Mouse (Mus musculus): ENCODE measurements around the gene Rbm7. TPM values are rescaled to one million over a fixed set of nuclear protein-coding genes. Genes with fewer than 3 reads are reported as not detected.

Rbm7 gene
- polyA plus RNA-seq, 1 experiment = 63.6 TPM

DNA sequence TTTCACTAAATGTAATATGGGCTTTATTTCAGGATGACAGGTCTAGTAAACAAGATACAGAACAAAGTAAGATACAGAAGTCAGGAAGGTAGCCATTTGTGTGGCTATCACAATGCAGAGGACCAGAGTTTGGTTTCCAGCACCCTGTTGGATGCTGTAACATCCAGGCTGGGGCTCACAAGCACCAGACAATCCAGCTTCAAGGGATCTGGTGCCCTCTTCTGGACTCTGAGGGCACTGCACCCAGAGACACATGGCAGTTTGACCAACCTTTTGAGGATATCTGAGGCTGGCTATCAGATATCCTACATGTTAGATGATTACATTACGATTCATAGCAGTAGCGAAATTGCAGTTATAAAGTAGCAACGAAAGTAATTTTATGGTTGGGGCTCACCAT, 29.4 kb downstream of the Rbm7 start:
- no peak overlapping the region for H3K4me3 ChIP-seq (ENCODE audit: insufficient read depth, low read depth, low read length)
- H3K27ac ChIP-seq (replicated peaks; ENCODE audit: low read depth, low read length) = no peak overlapping the region
- H3K4me1 ChIP-seq (ENCODE audit: control insufficient read depth, insufficient read depth, insufficient read length, low read length) = no peaks in the 10 kb centered on the region

DNA sequence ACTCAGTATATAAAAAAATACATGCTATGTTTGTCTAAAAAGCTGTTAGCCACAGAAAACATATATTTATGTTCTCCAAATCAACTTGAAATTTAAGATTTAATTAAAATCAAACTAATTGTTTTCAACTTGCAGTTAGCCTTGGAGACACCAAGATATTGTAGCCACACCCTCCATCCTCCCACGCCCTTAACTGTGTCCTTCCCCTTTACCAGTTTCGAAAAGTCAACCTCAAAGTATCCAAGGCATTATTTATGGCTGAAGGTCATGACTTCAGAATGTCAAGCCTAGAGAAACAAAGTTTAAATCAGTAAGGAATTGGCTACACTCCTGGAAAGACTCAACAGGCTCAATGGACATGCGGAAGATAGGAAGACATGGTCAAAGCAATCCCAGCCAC, 33.6 kb downstream of the Rbm7 start:
- Histone ChIP-seq H3K4me1 (ENCODE audit: control insufficient read depth, insufficient read depth, insufficient read length, low read length) (no peaks in the 10 kb centered on the region), H3K27ac (replicated peaks; ENCODE audit: low read depth, low read length) (no peak overlapping the region), H3K4me3 (ENCODE audit: insufficient read depth, low read depth, low read length) (no peak overlapping the region)

GRCm38 (mm10) chr9:48460720-48461119, 34.4 kb downstream of the Rbm7 start:
- H3K27ac ChIP-seq (replicated peaks; ENCODE audit: low read depth, low read length) = no peak overlapping the region
- H3K4me1 ChIP-seq (ENCODE audit: control insufficient read depth, insufficient read depth, insufficient read length, low read length) = no peaks in the 10 kb centered on the region
- H3K4me3 ChIP-seq (ENCODE audit: insufficient read depth, low read depth, low read length) = no peak overlapping the region

GRCm38 (mm10) chr9:48459391-48459790, 35.7 kb downstream of the Rbm7 start:
- Histone ChIP-seq H3K4me3 (ENCODE audit: insufficient read depth, low read depth, low read length) (no peak overlapping the region), H3K4me1 (ENCODE audit: control insufficient read depth, insufficient read depth, insufficient read length, low read length) (no peaks in the 10 kb centered on the region), H3K27ac (replicated peaks; ENCODE audit: low read depth, low read length) (no peak overlapping the region)

- Histone ChIP-seq H3K27ac (replicated peaks; ENCODE audit: low read depth, low read length) (no peak overlapping the region), H3K4me3 (ENCODE audit: insufficient read depth, low read depth, low read length) (no peak overlapping the region), H3K4me1 (ENCODE audit: control insufficient read depth, insufficient read depth, insufficient read length, low read length) (no peaks in the 10 kb centered on the region)
Observed at GRCm38 (mm10) chr9:48458879-48459278, 36.2 kb downstream of the Rbm7 start.

- no peak overlapping the region for H3K27ac ChIP-seq (replicated peaks; ENCODE audit: low read depth, low read length)
- no peaks in the 10 kb centered on the region for H3K4me1 ChIP-seq (ENCODE audit: control insufficient read depth, insufficient read depth, insufficient read length, low read length)
- H3K4me3 ChIP-seq (ENCODE audit: insufficient read depth, low read depth, low read length) = no peak overlapping the region
Observed at GRCm38 (mm10) chr9:48455961-48456360, 39.1 kb downstream of the Rbm7 start.

DNA sequence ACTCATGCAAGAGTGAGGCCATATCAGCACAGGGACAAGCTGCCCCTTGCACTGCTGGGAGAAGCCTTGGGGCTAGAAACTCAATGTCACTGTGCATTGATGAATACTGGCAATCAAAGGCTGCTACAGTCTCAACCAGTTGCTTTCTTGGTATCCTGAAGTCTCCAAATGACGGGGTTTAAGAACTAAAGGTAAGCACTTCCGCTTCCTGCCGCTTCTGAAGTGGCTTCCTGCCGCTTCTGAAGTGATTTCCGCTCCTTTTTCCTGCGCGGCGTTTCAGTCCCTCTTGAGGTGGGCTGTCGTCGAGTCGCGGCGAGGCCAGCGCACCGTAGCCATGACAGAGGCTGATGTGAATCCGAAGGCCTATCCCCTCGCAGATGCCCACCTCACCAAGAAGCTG, 45.0 kb downstream of the Rbm7 start:
- Histone ChIP-seq H3K4me3 (ENCODE audit: insufficient read depth, low read depth, low read length) (no peak overlapping the region), H3K4me1 (ENCODE audit: control insufficient read depth, insufficient read depth, insufficient read length, low read length) (no peaks in the 10 kb centered on the region), H3K27ac (replicated peaks; ENCODE audit: low read depth, low read length) (no peak overlapping the region)

DNA sequence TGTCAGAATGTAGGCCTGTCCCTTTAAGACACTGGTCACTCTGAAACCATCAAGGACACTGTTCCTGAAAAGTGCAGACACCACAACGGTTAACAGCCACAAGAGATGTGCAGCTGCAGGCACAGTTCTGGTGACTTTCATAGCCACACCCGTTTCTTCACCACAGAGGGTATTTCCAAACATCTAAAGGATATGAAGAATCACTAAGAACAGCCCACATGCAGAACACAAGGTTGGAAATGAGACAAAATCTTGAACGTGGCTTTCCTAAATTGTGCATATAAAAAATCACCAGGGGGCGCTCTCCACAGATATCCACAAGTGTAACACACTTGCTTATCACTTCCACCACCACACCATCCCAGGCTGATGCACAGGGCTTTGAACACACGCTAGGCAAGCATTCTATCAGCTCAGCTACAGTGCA, 47.3 kb downstream of the Rbm7 start:
- Histone ChIP-seq H3K4me3 (ENCODE audit: insufficient read depth, low read depth, low read length) (no peak overlapping the region), H3K4me1 (ENCODE audit: control insufficient read depth, insufficient read depth, insufficient read length, low read length) (no peaks in the 10 kb centered on the region), H3K27ac (replicated peaks; ENCODE audit: low read depth, low read length) (no peak overlapping the region)

DNA sequence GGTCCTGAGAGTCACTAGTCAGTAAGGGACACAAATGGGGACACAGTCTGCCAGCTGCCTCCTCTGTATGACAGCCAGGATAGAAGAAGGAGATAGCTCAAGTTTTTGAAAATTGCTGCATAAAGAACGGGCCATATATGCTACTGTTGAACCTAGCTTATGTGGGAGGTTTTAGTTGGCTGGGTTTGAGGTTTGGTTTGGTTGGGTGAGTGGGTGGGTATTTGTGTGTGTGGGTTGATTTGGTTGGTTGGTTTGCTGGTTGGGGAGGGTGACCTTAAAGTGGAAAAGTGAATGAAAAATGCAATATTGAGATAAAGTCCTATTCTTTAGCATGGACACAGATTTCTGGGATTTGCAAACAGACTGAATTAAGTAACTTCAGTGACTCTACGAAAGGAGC, 50.3 kb downstream of the Rbm7 start:
- no peaks in the 10 kb centered on the region for H3K4me1 ChIP-seq (ENCODE audit: control insufficient read depth, insufficient read depth, insufficient read length, low read length)
- H3K4me3 ChIP-seq (ENCODE audit: insufficient read depth, low read depth, low read length) = no peak overlapping the region
- no peak overlapping the region for H3K27ac ChIP-seq (replicated peaks; ENCODE audit: low read depth, low read length)

DNA sequence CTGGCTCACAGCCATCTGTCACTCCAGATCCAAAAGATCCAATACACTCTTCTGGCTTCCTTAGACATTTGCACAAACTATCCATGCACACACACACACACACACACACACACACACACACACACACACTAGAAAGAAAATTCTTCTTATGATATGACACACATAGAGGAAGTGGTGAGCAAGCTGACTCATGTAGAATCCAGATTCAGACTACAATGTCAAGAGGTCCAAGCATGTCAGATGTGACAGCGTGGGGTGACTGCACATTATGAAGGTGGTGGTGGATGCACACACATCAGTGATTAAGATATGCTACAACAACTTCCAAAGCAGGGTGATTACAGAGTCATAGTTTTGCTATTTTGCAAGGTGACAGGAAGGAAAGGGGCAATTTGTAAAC, 51.2 kb downstream of the Rbm7 start:
- Histone ChIP-seq H3K4me1 (ENCODE audit: control insufficient read depth, insufficient read depth, insufficient read length, low read length) (no peaks in the 10 kb centered on the region), H3K4me3 (ENCODE audit: insufficient read depth, low read depth, low read length) (no peak overlapping the region), H3K27ac (replicated peaks; ENCODE audit: low read depth, low read length) (no peak overlapping the region)

Other genes with a start within 250 kb of the Rbm7 start
- 0.54 and 2.2 TPM in 2 replicates for gene Nxpe2, start 141.8 kb downstream of the Rbm7 start, polyA plus RNA-seq (2012; ENCODE audit: insufficient read depth, insufficient read length, missing spikeins)
- 136 and 177 TPM in 2 replicates for gene Rexo2, start 14.7 kb downstream of the Rbm7 start, polyA plus RNA-seq (2012; ENCODE audit: insufficient read depth, insufficient read length, missing spikeins)
- gene Gm5617, start 143 bp upstream of the Rbm7 start, polyA plus RNA-seq (2012; ENCODE audit: insufficient read depth, insufficient read length, missing spikeins) = 56.9 and 86.2 TPM in 2 replicates
- 45.3 and 55.6 TPM in 2 replicates for gene Nnmt, start 109.9 kb upstream of the Rbm7 start, polyA plus RNA-seq (2012; ENCODE audit: insufficient read depth, insufficient read length, missing spikeins)

All from brown adipose tissue, adult 24 weeks (tissue).